Mouse (Mus musculus) ES-Bruce4 (cell line): ENCODE data around the gene Hes6.

Experiments used
- CTCF ChIP-seq: IDR thresholded peaks from one replicate; pipeline ENCODE4 v1.8.1; 2011; ENCODE audit warnings: low read depth, low read length
- EP300 ChIP-seq: IDR thresholded peaks from 2 replicates; pipeline ENCODE4 v1.6.1; 2011; ENCODE audit warnings: low read depth, low read length; ENCODE audit not compliant: insufficient read depth
- POLR2A ChIP-seq: IDR thresholded peaks from one replicate; pipeline ENCODE4 v1.8.1; 2011; ENCODE audit warnings: low read length; ENCODE audit not compliant: insufficient read depth

DNA sequence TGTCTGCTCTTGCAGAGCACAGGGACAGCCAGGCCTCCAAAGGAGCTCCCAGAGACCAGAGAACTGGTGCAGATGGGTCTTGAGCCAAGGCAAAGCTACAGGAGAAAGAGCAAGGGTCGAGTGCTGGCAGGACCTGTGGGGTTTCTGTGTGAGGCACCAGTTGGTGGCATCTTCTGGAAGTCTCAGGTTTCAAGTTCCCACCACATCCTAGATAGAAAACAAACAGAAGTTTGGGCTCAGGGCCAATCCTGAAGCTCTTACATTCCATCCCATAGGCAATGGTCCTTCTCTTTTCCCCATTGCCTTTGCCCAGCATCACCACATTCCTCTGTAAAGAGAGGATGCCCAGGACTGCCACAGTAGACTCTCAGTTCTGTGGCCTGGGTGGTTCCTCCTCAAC, 8.9 kb downstream of the Hes6 start:
- TF ChIP-seq POLR2A (no peak), CTCF (no peak), EP300 (no peak)
